Mouse (Mus musculus): ENCODE measurements around the gene Olfr157. TPM values are rescaled to one million over a fixed set of nuclear protein-coding genes. Genes with fewer than 3 reads are reported as not detected.

The Olfr157 gene
- not detected in 2 replicates for polyA plus RNA-seq (2012; rRNA removed)

DNA sequence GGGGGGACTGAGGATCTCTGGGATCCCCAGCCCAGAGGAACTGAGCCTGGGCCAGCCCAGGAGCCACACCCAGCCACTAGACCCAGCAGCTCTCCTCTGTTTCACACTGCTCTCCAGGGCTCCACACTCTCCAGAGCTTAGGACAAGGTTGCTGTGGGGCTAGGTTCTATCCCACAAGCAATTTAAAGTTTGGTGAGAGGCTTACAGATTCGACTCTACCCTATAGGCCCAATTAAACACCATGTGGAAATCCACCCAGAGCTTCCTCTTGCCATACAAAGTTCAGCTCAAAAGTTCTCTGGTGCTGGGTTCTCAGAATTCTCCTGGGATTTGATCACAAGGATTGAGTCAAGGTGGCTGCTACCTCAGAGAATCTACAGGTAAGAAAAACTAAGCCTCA, at the start of gene Olfr157:
Gene Olfr157 (minus strand): TSS at position 101 of the 400 bp plus-strand sequence.
- Histone ChIP-seq H3K36me3 (ENCODE audit: control insufficient read depth, insufficient read depth, low read length) (no peaks in the 10 kb centered on the region), H3K27ac (ENCODE audit: control insufficient read depth, insufficient read depth, low read depth, low read length) (no peak within 1 kb of the TSS), H3K4me1 (ENCODE audit: control insufficient read depth, insufficient read depth, low read length) (no peaks in the 10 kb centered on the region), H3K4me3 (ENCODE audit: control insufficient read depth, low read depth, low read length) (no peak within 1 kb of the TSS), H3K27me3 (ENCODE audit: control insufficient read depth, insufficient read depth, low read length) (no peaks in the 10 kb centered on the region)
- no peak for TF ChIP-seq CTCF (IDR thresholded peaks at IDR 0.05; ENCODE audit: control insufficient read depth, insufficient read depth, insufficient replicate concordance, low read depth, low read length)
- no peak for TF ChIP-seq POLR2A (IDR thresholded peaks at IDR 0.05; ENCODE audit: control insufficient read depth, low read depth, low read length)

DNA sequence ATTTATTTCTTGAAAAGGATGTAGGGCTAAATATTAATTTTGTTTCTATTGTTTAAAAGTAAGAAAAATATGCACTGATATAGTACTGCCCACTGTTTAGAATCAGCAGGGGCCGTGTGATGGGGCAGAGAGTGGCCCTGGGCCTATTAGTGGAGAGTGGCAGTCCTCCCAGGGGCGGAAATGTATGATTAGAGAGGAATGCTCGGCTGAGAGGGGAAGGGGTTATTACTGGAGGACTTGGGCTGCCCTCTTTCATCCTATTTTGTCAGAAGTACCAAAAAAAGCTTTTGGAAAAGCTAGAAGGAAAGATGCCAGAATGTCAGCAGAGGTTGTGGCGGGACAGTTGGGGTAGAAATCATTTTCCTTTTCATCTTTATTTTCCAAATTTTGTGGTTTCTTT, 44.2 kb upstream of the Olfr157 start:
- Histone ChIP-seq H3K4me3 (ENCODE audit: control insufficient read depth, low read depth, low read length) (no peak overlapping the region), H3K27me3 (ENCODE audit: control insufficient read depth, insufficient read depth, low read length) (no peaks in the 10 kb centered on the region), H3K36me3 (ENCODE audit: control insufficient read depth, insufficient read depth, low read length) (no peaks in the 10 kb centered on the region), H3K27ac (ENCODE audit: control insufficient read depth, insufficient read depth, low read depth, low read length) (no peak overlapping the region), H3K4me1 (ENCODE audit: control insufficient read depth, insufficient read depth, low read length) (no peaks in the 10 kb centered on the region)
- TF ChIP-seq POLR2A (IDR thresholded peaks at IDR 0.05; ENCODE audit: control insufficient read depth, low read depth, low read length): no peak
- TF ChIP-seq CTCF (IDR thresholded peaks at IDR 0.05; ENCODE audit: control insufficient read depth, insufficient read depth, insufficient replicate concordance, low read depth, low read length): no peak

DNA sequence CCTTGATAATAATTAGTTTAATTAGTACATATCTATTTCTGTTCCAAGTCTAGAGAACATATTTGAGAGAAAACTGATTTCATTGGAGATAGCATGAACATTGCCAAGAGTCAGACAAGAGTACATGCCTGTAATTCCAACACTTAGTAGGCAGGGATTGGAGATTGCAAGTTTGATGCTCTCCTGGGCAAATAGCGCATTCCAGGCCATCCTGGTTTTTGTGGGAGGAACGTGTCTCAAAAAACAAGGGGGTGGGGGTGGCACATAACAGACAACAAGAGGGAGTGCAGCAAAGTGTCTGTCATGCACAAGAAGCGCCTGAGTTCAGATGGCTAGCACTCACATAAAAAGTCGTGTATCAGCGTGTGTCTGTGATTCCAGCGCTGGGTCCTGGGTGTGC, 39.6 kb upstream of the Olfr157 start:
- H3K36me3 ChIP-seq (ENCODE audit: control insufficient read depth, insufficient read depth, low read length): no peaks in the 10 kb centered on the region
- H3K27ac ChIP-seq (ENCODE audit: control insufficient read depth, insufficient read depth, low read depth, low read length): no peak overlapping the region
- H3K27me3 ChIP-seq (ENCODE audit: control insufficient read depth, insufficient read depth, low read length): no peaks in the 10 kb centered on the region
- TF ChIP-seq CTCF (IDR thresholded peaks at IDR 0.05; ENCODE audit: control insufficient read depth, insufficient read depth, insufficient replicate concordance, low read depth, low read length): no peak
- TF ChIP-seq POLR2A (IDR thresholded peaks at IDR 0.05; ENCODE audit: control insufficient read depth, low read depth, low read length): no peak
- H3K4me1 ChIP-seq (ENCODE audit: control insufficient read depth, insufficient read depth, low read length): peaks cover 11% of the 10 kb centered on the region
- no peak overlapping the region for H3K4me3 ChIP-seq (ENCODE audit: control insufficient read depth, low read depth, low read length)

DNA sequence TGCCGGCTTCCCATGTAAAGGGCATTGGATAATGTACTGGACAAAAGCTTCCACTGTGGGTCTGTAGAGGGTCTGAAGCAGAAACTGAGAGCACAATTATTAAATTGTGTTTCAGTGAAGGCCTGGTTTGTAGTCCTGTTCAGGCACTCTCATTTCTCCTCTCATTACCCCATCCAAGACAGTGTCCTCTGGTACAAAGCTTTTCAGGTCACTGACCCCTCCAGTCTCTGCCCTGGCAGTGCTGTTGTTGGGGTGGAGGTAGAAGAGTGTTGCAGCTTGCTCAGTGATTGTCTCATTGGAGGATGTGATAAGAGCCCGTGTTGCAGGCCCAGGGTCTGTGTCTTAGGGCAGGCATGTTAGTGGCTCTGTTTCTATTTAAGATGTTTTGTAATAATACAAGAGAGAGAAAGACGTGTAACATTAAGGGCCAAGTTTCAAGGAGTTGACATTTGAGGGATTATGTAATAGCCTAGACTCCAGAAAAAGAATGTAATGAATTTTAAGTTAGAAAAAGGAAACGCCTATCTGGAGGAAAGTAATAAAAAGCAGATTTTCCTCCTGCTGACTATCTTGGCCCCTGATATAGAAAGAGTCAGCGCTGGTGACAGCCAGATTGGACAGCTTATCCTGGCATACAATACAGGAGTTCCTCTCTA, 38.2 kb upstream of the Olfr157 start:
- Histone ChIP-seq H3K4me3 (ENCODE audit: control insufficient read depth, low read depth, low read length) (no peak overlapping the region), H3K36me3 (ENCODE audit: control insufficient read depth, insufficient read depth, low read length) (no peaks in the 10 kb centered on the region), H3K27ac (ENCODE audit: control insufficient read depth, insufficient read depth, low read depth, low read length) (no peak overlapping the region; the same call in 1 of the 2 replicates), H3K27me3 (ENCODE audit: control insufficient read depth, insufficient read depth, low read length) (no peaks in the 10 kb centered on the region), H3K4me1 (ENCODE audit: control insufficient read depth, insufficient read depth, low read length) (peaks cover 13% of the 10 kb centered on the region)
- no peak for TF ChIP-seq POLR2A (IDR thresholded peaks at IDR 0.05; ENCODE audit: control insufficient read depth, low read depth, low read length)
- TF ChIP-seq CTCF (IDR thresholded peaks at IDR 0.05; ENCODE audit: control insufficient read depth, insufficient read depth, insufficient replicate concordance, low read depth, low read length): no peak

DNA sequence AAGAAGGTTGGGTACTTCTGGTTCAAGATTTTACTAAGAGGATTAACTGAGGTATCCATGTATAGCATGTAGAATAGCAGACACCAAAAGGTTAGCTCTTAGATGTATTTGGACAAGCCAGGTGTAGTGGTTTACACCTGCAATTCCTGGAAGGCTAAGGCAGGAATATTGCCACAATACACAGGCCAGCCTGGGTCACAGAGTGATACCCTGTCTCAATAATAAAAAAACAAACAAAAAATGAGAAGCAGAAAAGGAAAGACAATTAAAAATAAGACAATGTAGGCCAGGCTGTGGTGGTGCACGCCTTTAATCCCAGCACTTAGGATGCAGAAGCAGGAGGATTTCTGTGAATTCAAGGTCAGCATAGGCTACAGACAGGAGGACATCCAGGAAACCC, 37.2 kb upstream of the Olfr157 start:
- no peaks in the 10 kb centered on the region for H3K27me3 ChIP-seq (ENCODE audit: control insufficient read depth, insufficient read depth, low read length)
- no peak overlapping the region for H3K4me3 ChIP-seq (ENCODE audit: control insufficient read depth, low read depth, low read length)
- H3K27ac ChIP-seq (ENCODE audit: control insufficient read depth, insufficient read depth, low read depth, low read length): no peak overlapping the region
- TF ChIP-seq CTCF (IDR thresholded peaks at IDR 0.05; ENCODE audit: control insufficient read depth, insufficient read depth, insufficient replicate concordance, low read depth, low read length) (no peak), POLR2A (IDR thresholded peaks at IDR 0.05; ENCODE audit: control insufficient read depth, low read depth, low read length) (no peak)
- H3K4me1 ChIP-seq (ENCODE audit: control insufficient read depth, insufficient read depth, low read length): peaks cover 13% of the 10 kb centered on the region
- no peaks in the 10 kb centered on the region for H3K36me3 ChIP-seq (ENCODE audit: control insufficient read depth, insufficient read depth, low read length)

DNA sequence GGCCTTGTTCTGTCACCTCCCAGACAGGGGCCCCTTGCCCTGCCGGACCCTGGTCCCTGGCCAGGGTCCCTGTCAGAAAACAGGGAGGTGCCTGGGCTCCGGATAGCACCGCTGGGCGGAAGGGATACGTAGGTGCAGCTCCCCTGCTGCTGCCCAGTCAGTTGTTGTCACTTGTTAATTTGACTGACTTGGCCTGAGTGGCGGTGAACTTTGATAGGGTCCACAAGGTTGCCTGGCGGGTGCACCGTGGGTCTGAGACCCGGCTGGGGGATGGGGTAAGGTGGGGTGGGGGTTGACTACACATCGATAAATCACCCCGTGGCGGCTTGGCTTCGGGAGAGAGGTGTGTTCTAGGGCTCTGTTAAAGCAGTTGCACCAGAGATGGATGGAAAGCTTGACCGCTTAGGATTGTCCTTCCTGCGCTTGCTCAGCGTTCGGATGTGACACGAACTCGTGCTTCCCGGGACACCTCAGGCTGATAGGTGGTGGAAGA, 36.0 kb upstream of the Olfr157 start:
- peak overlapping the region; percentile 99 for H3K4me3 ChIP-seq (ENCODE audit: control insufficient read depth, low read depth, low read length)
- TF ChIP-seq CTCF (IDR thresholded peaks at IDR 0.05; ENCODE audit: control insufficient read depth, insufficient read depth, insufficient replicate concordance, low read depth, low read length) (no peak), POLR2A (IDR thresholded peaks at IDR 0.05; ENCODE audit: control insufficient read depth, low read depth, low read length) (no peak)
- no peaks in the 10 kb centered on the region for H3K27me3 ChIP-seq (ENCODE audit: control insufficient read depth, insufficient read depth, low read length)
- H3K4me1 ChIP-seq (ENCODE audit: control insufficient read depth, insufficient read depth, low read length): peaks cover 13% of the 10 kb centered on the region
- H3K36me3 ChIP-seq (ENCODE audit: control insufficient read depth, insufficient read depth, low read length): no peaks in the 10 kb centered on the region
- H3K27ac ChIP-seq (ENCODE audit: control insufficient read depth, insufficient read depth, low read depth, low read length): peak overlapping the region; percentile 92

DNA sequence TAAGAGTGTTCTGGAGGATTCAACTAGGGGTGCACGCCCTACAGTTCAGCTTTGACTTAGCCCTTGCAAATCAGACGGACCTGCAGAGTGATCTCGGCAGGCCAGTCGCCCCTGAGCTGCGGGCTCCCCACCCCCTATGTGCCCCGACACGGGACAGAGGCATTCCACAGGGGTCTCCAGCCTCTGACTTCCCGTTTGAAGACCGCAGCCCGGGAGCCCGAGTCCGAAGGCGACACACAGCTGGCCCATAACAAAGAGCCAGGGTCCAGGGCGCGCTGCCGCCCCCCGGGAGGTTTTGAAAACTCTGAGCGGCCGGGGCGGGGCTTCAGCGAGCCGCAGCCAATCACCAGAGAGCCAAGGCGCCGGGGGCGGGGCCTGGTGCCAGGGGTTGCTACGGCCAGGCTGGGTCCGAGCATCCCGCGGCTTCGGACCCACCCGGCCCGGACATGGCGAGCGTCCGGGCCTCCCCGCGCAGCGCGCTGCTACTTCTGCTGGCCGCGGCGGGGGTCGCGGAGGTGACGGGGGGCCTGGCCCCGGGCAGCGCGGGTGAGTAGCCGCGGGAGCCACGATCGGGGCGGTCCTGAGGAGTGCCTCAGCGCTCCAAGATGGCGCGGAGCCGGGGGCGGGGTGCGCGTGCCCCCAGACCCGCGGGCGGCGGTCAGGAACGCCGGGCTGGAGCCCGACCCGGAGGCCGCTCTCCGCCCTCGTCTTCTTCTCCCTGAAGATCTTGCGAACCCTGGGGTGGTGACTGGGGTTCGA, 35.3 kb upstream of the Olfr157 start, which contains the start of gene Reck:
Gene Reck (plus strand): TSS at position 371 of the 759 bp plus-strand sequence.
- peak within 1 kb of the TSS; percentile 92 for H3K27ac ChIP-seq (ENCODE audit: control insufficient read depth, insufficient read depth, low read depth, low read length)
- TF ChIP-seq POLR2A (IDR thresholded peaks at IDR 0.05; ENCODE audit: control insufficient read depth, low read depth, low read length) (peak; percentile 74), CTCF (IDR thresholded peaks at IDR 0.05; ENCODE audit: control insufficient read depth, insufficient read depth, insufficient replicate concordance, low read depth, low read length) (no peak)

More for the DNA sequence above, 35.3 kb upstream of the Olfr157 start, which contains the start of gene Reck:
- peaks cover 13% of the 10 kb centered on the region for H3K4me1 ChIP-seq (ENCODE audit: control insufficient read depth, insufficient read depth, low read length)
- no peaks in the 10 kb centered on the region for H3K36me3 ChIP-seq (ENCODE audit: control insufficient read depth, insufficient read depth, low read length)
- peak within 1 kb of the TSS; percentile 99 for H3K4me3 ChIP-seq (ENCODE audit: control insufficient read depth, low read depth, low read length)
- H3K27me3 ChIP-seq (ENCODE audit: control insufficient read depth, insufficient read depth, low read length): no peaks in the 10 kb centered on the region

Data from testis, adult 2 months (tissue).